8 mouse cellular contexts compared by ENCODE assay signal in genomic region chr4:47050167-47050566, GRCm38 (mm10). TPM values are rescaled to one million over a fixed set of nuclear protein-coding genes. Genes with fewer than 3 reads are reported as not detected.
DNase-seq lines count a peak whose midpoint lies in the region; ATAC-seq and TF ChIP-seq lines count a peak whose summit lies in the region.

No protein-coding gene starts in this region.

- H3K4me2 ChIP-seq in embryonic facial prominence, embryonic 15.5 days (replicated peaks) = no peak overlapping the region
- H3K4me2 ChIP-seq in kidney, embryonic 15.5 days = peak overlapping the region; percentile 45
- no peak overlapping the region for H3K4me2 ChIP-seq in limb, embryonic 15.5 days
- H3K4me2 ChIP-seq in stomach, embryonic 14.5 days (replicated peaks; ENCODE audit: low read depth, low read length) = no peak overlapping the region

- H3K4me1 ChIP-seq in bone marrow, adult 2 months (ENCODE audit: control insufficient read depth, insufficient read depth, low read length) = no peaks in the 10 kb centered on the region
- H3K4me1 ChIP-seq in embryonic facial prominence, embryonic 15.5 days = peaks cover 15% of the 10 kb centered on the region
- peaks cover 38% of the 10 kb centered on the region for H3K4me1 ChIP-seq in kidney, embryonic 15.5 days
- H3K4me1 ChIP-seq in limb, embryonic 15.5 days = peaks cover 17% of the 10 kb centered on the region
- H3K4me1 ChIP-seq in stomach, embryonic 14.5 days (ENCODE audit: control insufficient read depth, insufficient read depth, low read length) = peaks cover 15% of the 10 kb centered on the region; the same call in 1 of the 2 replicates

- H3K79me3 ChIP-seq in C2C12 (ENCODE audit: low read depth) = no peaks in the 10 kb centered on the region

- no peaks in the 10 kb centered on the region for H3K79me2 ChIP-seq in C2C12 (ENCODE audit: control insufficient read depth, insufficient read depth)

- H3K4me3 ChIP-seq in C2C12 (ENCODE audit: insufficient read depth, poor library complexity, severe bottlenecking) = no peak overlapping the region
- H3K4me3 ChIP-seq in bone marrow, adult 2 months (replicated peaks; ENCODE audit: control insufficient read depth, low read depth, low read length) = no peak overlapping the region
- H3K4me3 ChIP-seq in embryonic facial prominence, embryonic 15.5 days (replicated peaks) = no peak overlapping the region
- H3K4me3 ChIP-seq in kidney, embryonic 15.5 days (replicated peaks) = no peak overlapping the region
- H3K4me3 ChIP-seq in limb, embryonic 15.5 days = no peak overlapping the region
- H3K4me3 ChIP-seq in stomach, embryonic 14.5 days (ENCODE audit: low read depth, low read length) = no peak overlapping the region

- H3K9me3 ChIP-seq in embryonic facial prominence, embryonic 15.5 days (replicated peaks) = no peaks in the 10 kb centered on the region
- no peaks in the 10 kb centered on the region for H3K9me3 ChIP-seq in kidney, embryonic 15.5 days (replicated peaks)
- H3K9me3 ChIP-seq in limb, embryonic 15.5 days = no peaks in the 10 kb centered on the region
- no peaks in the 10 kb centered on the region for H3K9me3 ChIP-seq in stomach, embryonic 14.5 days (ENCODE audit: control insufficient read depth, low read depth, low read length)

- no peaks in the 10 kb centered on the region for H3K27me3 ChIP-seq in C2C12 (ENCODE audit: control insufficient read depth, insufficient read depth, insufficient read length)
- H3K27me3 ChIP-seq in embryonic facial prominence, embryonic 15.5 days = no peaks in the 10 kb centered on the region
- H3K27me3 ChIP-seq in kidney, embryonic 15.5 days = no peaks in the 10 kb centered on the region
- H3K27me3 ChIP-seq in limb, embryonic 15.5 days = peaks cover 8% of the 10 kb centered on the region; the same call in 1 of the 2 replicates
- H3K27me3 ChIP-seq in stomach, embryonic 14.5 days (ENCODE audit: control insufficient read depth, insufficient read depth, low read length) = no peaks in the 10 kb centered on the region

- peak; percentile 57; the same call in 1 of the 2 replicates for ATAC-seq in embryonic facial prominence, embryonic 15.5 days (ENCODE audit: insufficient number of reproducible peaks, low FRiP score, low TSS enrichment, low read depth)
- peak; percentile 74 for ATAC-seq in kidney, embryonic 15.5 days (replicated peaks; ENCODE audit: low FRiP score)
- peak; percentile 69 for ATAC-seq in limb, embryonic 15.5 days (ENCODE audit: insufficient number of reproducible peaks, low FRiP score, low TSS enrichment, low read depth)
- ATAC-seq in stomach, embryonic 14.5 days (ENCODE audit: insufficient number of reproducible peaks, insufficient read depth, low FRiP score, low read depth) = peak; percentile 50; the same call in 1 of the 2 replicates

- TF ChIP-seq CTCF in C2C12 (IDR thresholded peaks at IDR 0.05; ENCODE audit: control insufficient read depth, insufficient read depth, insufficient read length) = peak; percentile 26
- peak; percentile 90 for TF ChIP-seq CTCF in bone marrow, adult 2 months (IDR thresholded peaks at IDR 0.05; ENCODE audit: control insufficient read depth, insufficient read depth, low read length)

- no peak overlapping the region for H3K27ac ChIP-seq in bone marrow, adult 2 months (ENCODE audit: control insufficient read depth, insufficient read depth, low read depth, low read length, poor library complexity)
- H3K27ac ChIP-seq in embryonic facial prominence, embryonic 15.5 days (replicated peaks) = no peak overlapping the region; the same call in 1 of the 2 replicates
- peak overlapping the region; percentile 97 for H3K27ac ChIP-seq in kidney, embryonic 15.5 days
- 0 out of 2 replicates have a peak overlapping the region, but pooled peaks have one; percentile 11 for H3K27ac ChIP-seq in limb, embryonic 15.5 days
- H3K27ac ChIP-seq in stomach, embryonic 14.5 days (ENCODE audit: low read length) = no peak overlapping the region

- DNase-seq in heart, adult 9 months (ENCODE audit: low spot score in 2 of 2) = peak; percentile 65 to 83
- peak; percentile 94 for DNase-seq in neural tube, embryonic 10.5 days (ENCODE audit: extremely low spot score, low spot score)

- H3ac ChIP-seq in C2C12 (ENCODE audit: control insufficient read depth, insufficient read length, low read depth) = no peak overlapping the region

- WGBS in bone marrow, adult 2 months = 0% methylated on average over 1 of the region's 1 CpGs
- WGBS in embryonic facial prominence, embryonic 15.5 days = 0% methylated on average over 1 of the region's 1 CpGs
- 0% methylated on average over 1 of the region's 1 CpGs for WGBS in kidney, embryonic 15.5 days
- WGBS in limb, embryonic 15.5 days = 0% methylated on average over 1 of the region's 1 CpGs
- 0% methylated on average over 1 of the region's 1 CpGs for WGBS in stomach, embryonic 14.5 days

- no peak for TF ChIP-seq POLR2A in bone marrow, adult 2 months (IDR thresholded peaks at IDR 0.05; ENCODE audit: borderline replicate concordance, control insufficient read depth, low read depth, low read length)

- H3K36me3 ChIP-seq in C2C12 (ENCODE audit: control insufficient read depth, insufficient read depth) = no peaks in the 10 kb centered on the region
- no peaks in the 10 kb centered on the region for H3K36me3 ChIP-seq in embryonic facial prominence, embryonic 15.5 days
- 0 out of 2 replicates have a peak, but pooled peaks cover 2% of the 10 kb centered on the region for H3K36me3 ChIP-seq in kidney, embryonic 15.5 days
- peaks cover 6% of the 10 kb centered on the region; the same call in 1 of the 2 replicates for H3K36me3 ChIP-seq in limb, embryonic 15.5 days
- H3K36me3 ChIP-seq in stomach, embryonic 14.5 days (ENCODE audit: control insufficient read depth, insufficient read depth, low read length) = no peaks in the 10 kb centered on the region

- no peak overlapping the region for H3K9ac ChIP-seq in embryonic facial prominence, embryonic 15.5 days
- no peak overlapping the region for H3K9ac ChIP-seq in kidney, embryonic 15.5 days
- no peak overlapping the region for H3K9ac ChIP-seq in limb, embryonic 15.5 days
- no peak overlapping the region for H3K9ac ChIP-seq in stomach, embryonic 14.5 days (replicated peaks; ENCODE audit: low read depth, low read length)

TF ChIP-seq in C2C12, 6 proteins besides CTCF, POLR2A, EP300 and RAD21:
- TF ChIP-seq MYOG (IDR thresholded peaks at IDR 0.05; ENCODE audit: control insufficient read depth, extremely low read depth, insufficient read length) (no peak), MYOD1 (IDR thresholded peaks at IDR 0.05; ENCODE audit: control insufficient read depth, insufficient read length, low read depth) (no peak), MAX (IDR thresholded peaks at IDR 0.05) (no peak)
TF ChIP-seq in C2C12: peak in this region for 0.

RNA-seq across cellular contexts. Expression of gene Anks6, which starts 7.1 kb away (rescaled TPM):
- polyA plus RNA-seq in C2C12 (2012; fragmentation: generic; extraction: Trizol) = 0.44 TPM
- polyA plus RNA-seq in bone marrow, adult 2 months (2011; ENCODE audit: insufficient read depth, insufficient read length, low replicate concordance, missing spikeins) = 0.70 and 0.92 TPM in 2 replicates
- 4.0 and 5.5 TPM in 2 replicates for polyA plus RNA-seq in embryonic facial prominence, embryonic 15.5 days (2015; fragmentation: Nextera tagmentation; extraction: Ambion mirVana)
- 5.5 and 6.5 TPM in 2 replicates for polyA plus RNA-seq in kidney, embryonic 15.5 days (2015; fragmentation: Nextera tagmentation; extraction: Ambion mirVana)
- 3.8 and 4.1 TPM in 2 replicates for polyA plus RNA-seq in limb, embryonic 15.5 days (2015; fragmentation: Nextera tagmentation; extraction: Ambion mirVana)
- 4.8 and 6.2 TPM in 2 replicates for polyA plus RNA-seq in stomach, embryonic 14.5 days (2014; fragmentation: Nextera tagmentation; extraction: Ambion mirVana)

RNA-seq across cellular contexts. Expression of gene Galnt12, which starts 41.5 kb away (rescaled TPM):
- 0.01 TPM for polyA plus RNA-seq in C2C12 (2012; fragmentation: generic; extraction: Trizol)
- 0.63 and 3.7 TPM in 2 replicates for polyA plus RNA-seq in bone marrow, adult 2 months (2011; ENCODE audit: insufficient read depth, insufficient read length, low replicate concordance, missing spikeins)
- 4.2 and 5.0 TPM in 2 replicates for polyA plus RNA-seq in embryonic facial prominence, embryonic 15.5 days (2015; fragmentation: Nextera tagmentation; extraction: Ambion mirVana)
- polyA plus RNA-seq in kidney, embryonic 15.5 days (2015; fragmentation: Nextera tagmentation; extraction: Ambion mirVana) = 9.0 and 10.6 TPM in 2 replicates
- 3.7 and 4.8 TPM in 2 replicates for polyA plus RNA-seq in limb, embryonic 15.5 days (2015; fragmentation: Nextera tagmentation; extraction: Ambion mirVana)
- 23.1 and 26.6 TPM in 2 replicates for polyA plus RNA-seq in stomach, embryonic 14.5 days (2014; fragmentation: Nextera tagmentation; extraction: Ambion mirVana)

RNA-seq across cellular contexts. Expression of gene Gabbr2, which starts 58.5 kb away (rescaled TPM):
- not detected for polyA plus RNA-seq in C2C12 (2012; fragmentation: generic; extraction: Trizol)
- polyA plus RNA-seq in bone marrow, adult 2 months (2011; ENCODE audit: insufficient read depth, insufficient read length, low replicate concordance, missing spikeins) = 1.1 TPM in 1 of 2 replicates, not detected in the other
- 0.27 and 0.30 TPM in 2 replicates for polyA plus RNA-seq in embryonic facial prominence, embryonic 15.5 days (2015; fragmentation: Nextera tagmentation; extraction: Ambion mirVana)
- 0.18 and 0.19 TPM in 2 replicates for polyA plus RNA-seq in kidney, embryonic 15.5 days (2015; fragmentation: Nextera tagmentation; extraction: Ambion mirVana)
- 0.05 and 0.06 TPM in 2 replicates for polyA plus RNA-seq in limb, embryonic 15.5 days (2015; fragmentation: Nextera tagmentation; extraction: Ambion mirVana)
- polyA plus RNA-seq in stomach, embryonic 14.5 days (2014; fragmentation: Nextera tagmentation; extraction: Ambion mirVana) = 0.08 and 0.09 TPM in 2 replicates

Comparison
In these comparisons a context has a peak if more than half of its experiments do, and no peak if none do; other contexts are left out.
1. H3K27ac ChIP-seq: peak in kidney, embryonic 15.5 days (single experiment) and limb, embryonic 15.5 days (single experiment); none in bone marrow, adult 2 months (single experiment), embryonic facial prominence, embryonic 15.5 days (single experiment) and stomach, embryonic 14.5 days (single experiment).
2. Peak in every context shown above with its lines, with median percentiles within 50 percentile points of each other: ATAC-seq.